Mouse (Mus musculus) brain, embryonic 18.5 days (tissue): ENCODE measurements around the gene Vmn1r15.

ENCODE experiments used
- DNase-seq: peaks from one replicate; pipeline ENCODE4 v3.0.0-alpha.2; 2012; ENCODE audit warnings: low read depth, low spot score

Vmn1r15 gene

GRCm38 (mm10) chr6:57257652-57258051, at the start of gene Vmn1r15:
Vmn1r15 (plus strand) TSS chr6:57257952.
- DNase-seq: no peak

GRCm38 (mm10) chr6:57231386-57231785, 26.4 kb upstream of the Vmn1r15 start, which contains the start of gene Vmn1r14:
Vmn1r14 (plus strand) TSS chr6:57231686.
- no peak for DNase-seq

- no peak for DNase-seq
Measured at GRCm38 (mm10) chr6:57260990-57261389, 3.2 kb downstream of the Vmn1r15 start.

GRCm38 (mm10) chr6:57271881-57272280, 14.1 kb downstream of the Vmn1r15 start:
- no peak for DNase-seq

- no peak for DNase-seq
Measured at GRCm38 (mm10) chr6:57272517-57272916, 14.8 kb downstream of the Vmn1r15 start.

GRCm38 (mm10) chr6:57278952-57279351, 21.2 kb downstream of the Vmn1r15 start:
- DNase-seq: no peak
